Mouse (Mus musculus) naive thymus-derived CD4-positive, alpha-beta T cell, adult 2 months (primary cell): ENCODE results near the gene Rpl4.
"Not testable (repeated sequence)": the region's sequence is repeated elsewhere in the genome, so short reads cannot be mapped to it uniquely, and the experiment has no call there.

ENCODE experiments used
- DNase-seq: peaks from one replicate; pipeline ENCODE4 v3.0.0-alpha.2; 2011; ENCODE audit warnings: low read depth

Gene Rpl4

GRCm38 (mm10) chr9:64172816-64173665 lies at the start of gene Rpl4, which contains the start of gene Zwilch:
TSS of gene Rpl4 (plus strand) at chr9:64173375.
TSS of gene Zwilch (minus strand) at chr9:64173104.
- DNase-seq: peak; percentile 95

GRCm38 (mm10) chr9:64124846-64125245 lies 48.3 kb upstream of the Rpl4 start:
- not testable (repeated sequence) for DNase-seq

GRCm38 (mm10) chr9:64125307-64125706 lies 47.9 kb upstream of the Rpl4 start:
- DNase-seq: no peak

- DNase-seq: no peak
These were observed 47.1 kb upstream of the Rpl4 start for GRCm38 (mm10) chr9:64126121-64126520.

- DNase-seq: no peak
These were observed 41.6 kb upstream of the Rpl4 start for GRCm38 (mm10) chr9:64131623-64132022.

GRCm38 (mm10) chr9:64138896-64139295 lies 34.3 kb upstream of the Rpl4 start:
- DNase-seq: peak; percentile 68

GRCm38 (mm10) chr9:64139879-64140278 lies 33.3 kb upstream of the Rpl4 start:
- DNase-seq: no peak

GRCm38 (mm10) chr9:64156641-64157040 lies 16.5 kb upstream of the Rpl4 start:
- no peak for DNase-seq

- DNase-seq: no peak
These were observed 12.7 kb upstream of the Rpl4 start for GRCm38 (mm10) chr9:64160471-64160870.

GRCm38 (mm10) chr9:64169967-64170366 lies 3.2 kb upstream of the Rpl4 start:
- not testable (repeated sequence) for DNase-seq

GRCm38 (mm10) chr9:64172145-64172815 lies 895 bp upstream of the Rpl4 start:
- no peak for DNase-seq

- DNase-seq: no peak
These were observed 568 bp downstream of the Rpl4 start for GRCm38 (mm10) chr9:64173666-64174220.

GRCm38 (mm10) chr9:64174341-64174740 lies 1.2 kb downstream of the Rpl4 start:
- no peak for DNase-seq

- DNase-seq: no peak
These were observed 1.6 kb downstream of the Rpl4 start for GRCm38 (mm10) chr9:64174766-64175165.

GRCm38 (mm10) chr9:64175378-64175777 lies 2.2 kb downstream of the Rpl4 start:
- DNase-seq: no peak

- DNase-seq: no peak
These were observed 5.4 kb downstream of the Rpl4 start for GRCm38 (mm10) chr9:64178610-64178973.

GRCm38 (mm10) chr9:64178974-64179646 lies 5.9 kb downstream of the Rpl4 start, which contains the start of gene Snapc5:
TSS of gene Snapc5 (plus strand) at chr9:64179274.
- peak; percentile 96 for DNase-seq

GRCm38 (mm10) chr9:64183295-64183694 lies 10.1 kb downstream of the Rpl4 start:
- not testable (repeated sequence) for DNase-seq

GRCm38 (mm10) chr9:64184166-64184840 lies 11.1 kb downstream of the Rpl4 start:
- DNase-seq: no peak

GRCm38 (mm10) chr9:64193879-64194278 lies 20.7 kb downstream of the Rpl4 start:
- no peak for DNase-seq

GRCm38 (mm10) chr9:64195554-64195953 lies 22.4 kb downstream of the Rpl4 start:
- no peak for DNase-seq

GRCm38 (mm10) chr9:64197524-64197923 lies 24.3 kb downstream of the Rpl4 start:
- DNase-seq: no peak
